Mouse (Mus musculus) embryonic facial prominence, embryonic 15.5 days (tissue): ENCODE results near the gene Chadl. TPM values are rescaled to one million over a fixed set of nuclear protein-coding genes. Genes with fewer than 3 reads are reported as not detected.

Source experiments
- ATAC-seq: fragments of 200-750 bp; cut with Nextera tagmentation; 2 replicates; pipeline ENCODE4 v1.8.0; 2017; ENCODE audit warnings: low read depth, moderate TSS enrichment; ENCODE audit not compliant: insufficient number of reproducible peaks, low FRiP score, low TSS enrichment
- H3K27ac ChIP-seq: fragments of 300-500 bp; sonication (generic); replicated peaks from 2 replicates; pipeline ENCODE4 v1.5.1; 2015; ENCODE audit warnings: mild to moderate bottlenecking, inconsistent platforms
- H3K27me3 ChIP-seq: fragments of 300-500 bp; sonication (generic); 2 replicates; pipeline ENCODE4 v1.6.1; 2015; ENCODE audit warnings: inconsistent platforms
- H3K36me3 ChIP-seq: fragments of 300-500 bp; sonication (generic); 2 replicates; pipeline ENCODE4 v1.6.1; 2015; ENCODE audit warnings: mild to moderate bottlenecking, inconsistent platforms
- H3K4me1 ChIP-seq: fragments of 300-500 bp; sonication (generic); 2 replicates; pipeline ENCODE4 v1.6.1; 2015; ENCODE audit warnings: inconsistent platforms
- H3K4me2 ChIP-seq: fragments of 300-500 bp; sonication (generic); replicated peaks from 2 replicates; pipeline ENCODE4 v1.6.1; 2015; ENCODE audit warnings: mild to moderate bottlenecking, inconsistent platforms
- H3K4me3 ChIP-seq: fragments of 300-500 bp; sonication (generic); replicated peaks from 2 replicates; pipeline ENCODE4 v1.5.1; 2015; ENCODE audit warnings: mild to moderate bottlenecking, inconsistent platforms
- H3K9ac ChIP-seq: fragments of 300-500 bp; sonication (generic); 2 replicates; pipeline ENCODE4 v1.6.1; 2015; ENCODE audit warnings: inconsistent platforms
- H3K9me3 ChIP-seq: fragments of 300-500 bp; sonication (generic); replicated peaks from 2 replicates; pipeline ENCODE4 v1.6.1; 2016; ENCODE audit warnings: inconsistent platforms
- WGBS: fragments of 180-500 bp; shearing (Covaris S2); methylation state at CpG from one replicate; pipeline ENCODE4 v1.1.7; 2015; 5-methylcytosine and 5-hydroxymethylcytosine counted together
- polyA plus RNA-seq: library from polyadenylated mRNA; unstranded; fragments of >200 nt; fragmentation: Nextera tagmentation; extraction: Ambion mirVana; gene quantifications from 2 replicates; pipeline ENCODE4 v1.2.1, GENCODE M21; 2015

Chadl gene
- polyA plus RNA-seq, 1 experiment from 2014 or later, result 12.4 TPM

DNA sequence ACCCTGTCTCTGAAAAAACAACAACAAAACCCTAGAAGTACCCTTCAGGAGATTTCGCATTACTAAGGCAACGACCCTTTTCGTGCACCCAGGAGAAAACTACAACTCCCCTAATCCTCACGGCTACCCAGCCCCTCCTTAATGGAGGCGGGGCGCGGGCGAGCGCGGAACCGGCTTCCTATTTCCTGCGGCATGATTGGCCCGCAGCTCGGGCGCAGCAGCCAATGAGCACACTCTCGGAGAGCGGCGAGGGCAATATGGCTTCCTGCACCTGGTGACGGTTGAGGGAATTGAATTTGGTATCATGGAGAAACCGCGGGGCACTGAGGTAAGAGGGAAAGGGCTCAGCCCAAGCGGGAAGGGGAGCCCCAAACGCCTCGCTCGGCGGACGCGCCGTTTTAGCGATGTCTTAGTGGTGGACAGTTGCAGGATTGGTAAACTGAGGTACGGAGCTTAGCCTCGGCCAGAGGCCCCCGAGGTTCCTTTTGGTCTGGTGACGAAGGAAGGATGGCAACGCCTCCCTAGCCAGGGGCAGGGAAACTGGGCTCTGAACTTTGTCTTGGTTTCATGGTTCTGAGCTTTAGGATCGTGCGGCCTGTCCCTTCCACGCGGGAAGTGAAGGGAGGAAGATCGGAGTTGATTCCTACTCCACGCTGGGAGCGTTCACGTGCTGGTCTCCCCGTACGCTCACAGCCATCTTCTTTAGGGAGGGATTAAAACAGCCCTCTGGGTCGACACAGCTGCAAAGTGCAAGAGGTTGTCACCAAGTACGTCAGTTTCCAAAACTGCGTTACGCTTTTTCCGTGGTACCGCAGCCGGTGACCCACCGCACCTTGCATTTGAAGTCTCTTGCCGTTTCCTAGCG lies 33.2 kb downstream of the Chadl start, which contains the start of gene L3mbtl2:
TSS of gene L3mbtl2 (plus strand) at position 193 of the 865 bp plus-strand sequence.
- H3K4me1 ChIP-seq, result peaks cover 10% of the 10 kb centered on the region
- H3K4me2 ChIP-seq, result peak within 1 kb of the TSS; percentile 85
- no peaks in the 10 kb centered on the region for H3K27me3 ChIP-seq
- H3K9me3 ChIP-seq, result no peaks in the 10 kb centered on the region
- H3K9ac ChIP-seq, result peak within 1 kb of the TSS; percentile 69
- peak within 1 kb of the TSS; percentile 86 for H3K4me3 ChIP-seq
- ATAC-seq, result peak; percentile 97
- peaks cover 18% of the 10 kb centered on the region for H3K36me3 ChIP-seq
- no peak within 1 kb of the TSS for H3K27ac ChIP-seq
- under 1% methylated on average over 55 of the region's 55 CpGs for WGBS

DNA sequence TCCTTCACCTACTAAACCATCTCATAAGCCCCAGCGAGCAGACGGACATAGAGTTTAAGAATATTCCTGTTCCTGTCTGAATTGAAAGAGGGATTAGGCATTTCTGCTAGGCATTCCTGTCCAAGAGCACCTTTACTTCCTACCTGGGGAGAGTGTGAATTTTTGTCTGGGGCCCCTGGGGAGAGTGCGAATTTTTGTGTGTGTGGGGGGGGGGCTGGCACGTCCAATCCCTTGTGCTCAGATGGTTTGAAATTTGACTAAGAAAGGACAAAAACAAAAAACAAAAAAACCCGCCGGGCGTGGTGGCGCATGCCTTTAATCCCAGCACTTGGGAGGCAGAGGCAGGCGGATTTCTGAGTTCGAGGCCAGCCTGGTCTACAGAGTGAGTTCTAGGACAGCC lies 33.8 kb downstream of the Chadl start:
- peaks cover 12% of the 10 kb centered on the region for H3K36me3 ChIP-seq
- H3K4me3 ChIP-seq, result peak overlapping the region; percentile 86
- peak overlapping the region; percentile 85 for H3K4me2 ChIP-seq
- no peak overlapping the region for H3K27ac ChIP-seq
- no peaks in the 10 kb centered on the region for H3K27me3 ChIP-seq
- H3K4me1 ChIP-seq, result peaks cover 10% of the 10 kb centered on the region
- no peak for ATAC-seq
- H3K9me3 ChIP-seq, result no peaks in the 10 kb centered on the region
- no peak overlapping the region for H3K9ac ChIP-seq
- 60% methylated on average over 10 of the region's 10 CpGs for WGBS

DNA sequence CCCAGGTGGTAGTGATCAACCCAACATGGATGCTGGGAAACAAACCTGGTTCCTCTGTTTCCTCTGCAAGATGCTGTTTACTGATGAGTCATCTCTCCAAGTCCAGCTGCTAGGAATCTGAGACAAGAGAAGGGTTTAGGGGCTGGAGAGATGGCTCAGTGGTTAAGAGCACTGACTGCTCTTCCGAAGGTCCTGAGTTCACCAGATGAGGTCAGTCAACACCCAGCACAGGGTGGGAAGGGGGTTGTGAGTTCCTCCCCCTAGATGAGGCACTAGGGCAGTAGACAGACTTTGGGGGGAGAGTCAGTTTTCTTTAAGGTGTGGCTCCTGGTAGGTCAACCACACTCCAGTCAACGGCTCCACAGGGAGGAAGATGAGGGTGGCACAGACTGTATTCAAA lies 35.4 kb downstream of the Chadl start:
- WGBS, result 87% methylated on average over 2 of the region's 2 CpGs
- ATAC-seq, result no peak
- Histone ChIP-seq H3K4me3 (no peak overlapping the region), H3K9me3 (no peaks in the 10 kb centered on the region), H3K4me1 (peaks cover 10% of the 10 kb centered on the region), H3K4me2 (no peak overlapping the region), H3K9ac (no peak overlapping the region), H3K27ac (no peak overlapping the region), H3K36me3 (no peaks in the 10 kb centered on the region), H3K27me3 (no peaks in the 10 kb centered on the region)

DNA sequence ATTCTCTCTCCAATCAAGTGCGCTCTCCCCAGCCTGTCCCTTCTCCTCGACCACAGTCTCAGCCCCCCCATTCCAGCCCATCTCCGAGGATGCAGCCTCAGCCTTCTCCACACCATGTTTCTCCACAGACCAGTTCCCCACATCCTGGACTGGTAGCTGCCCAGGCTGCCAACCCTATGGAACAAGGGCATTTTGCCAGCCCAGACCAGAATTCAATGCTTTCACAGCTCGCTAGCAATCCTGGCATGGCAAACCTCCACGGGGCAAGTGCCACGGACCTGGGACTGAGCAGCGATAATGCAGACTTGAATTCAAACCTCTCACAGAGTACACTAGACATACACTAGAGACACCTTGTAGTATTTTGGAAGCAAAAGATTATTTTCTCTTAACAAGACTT lies 46.5 kb downstream of the Chadl start:
- H3K4me2 ChIP-seq, result no peak overlapping the region
- H3K36me3 ChIP-seq, result peaks cover 60% of the 10 kb centered on the region
- no peaks in the 10 kb centered on the region for H3K9me3 ChIP-seq
- no peak overlapping the region for H3K27ac ChIP-seq
- no peaks in the 10 kb centered on the region for H3K27me3 ChIP-seq
- 87% methylated on average over 7 of the region's 7 CpGs for WGBS
- ATAC-seq, result no peak
- no peaks in the 10 kb centered on the region for H3K4me1 ChIP-seq
- no peak overlapping the region for H3K9ac ChIP-seq
- no peak overlapping the region for H3K4me3 ChIP-seq

DNA sequence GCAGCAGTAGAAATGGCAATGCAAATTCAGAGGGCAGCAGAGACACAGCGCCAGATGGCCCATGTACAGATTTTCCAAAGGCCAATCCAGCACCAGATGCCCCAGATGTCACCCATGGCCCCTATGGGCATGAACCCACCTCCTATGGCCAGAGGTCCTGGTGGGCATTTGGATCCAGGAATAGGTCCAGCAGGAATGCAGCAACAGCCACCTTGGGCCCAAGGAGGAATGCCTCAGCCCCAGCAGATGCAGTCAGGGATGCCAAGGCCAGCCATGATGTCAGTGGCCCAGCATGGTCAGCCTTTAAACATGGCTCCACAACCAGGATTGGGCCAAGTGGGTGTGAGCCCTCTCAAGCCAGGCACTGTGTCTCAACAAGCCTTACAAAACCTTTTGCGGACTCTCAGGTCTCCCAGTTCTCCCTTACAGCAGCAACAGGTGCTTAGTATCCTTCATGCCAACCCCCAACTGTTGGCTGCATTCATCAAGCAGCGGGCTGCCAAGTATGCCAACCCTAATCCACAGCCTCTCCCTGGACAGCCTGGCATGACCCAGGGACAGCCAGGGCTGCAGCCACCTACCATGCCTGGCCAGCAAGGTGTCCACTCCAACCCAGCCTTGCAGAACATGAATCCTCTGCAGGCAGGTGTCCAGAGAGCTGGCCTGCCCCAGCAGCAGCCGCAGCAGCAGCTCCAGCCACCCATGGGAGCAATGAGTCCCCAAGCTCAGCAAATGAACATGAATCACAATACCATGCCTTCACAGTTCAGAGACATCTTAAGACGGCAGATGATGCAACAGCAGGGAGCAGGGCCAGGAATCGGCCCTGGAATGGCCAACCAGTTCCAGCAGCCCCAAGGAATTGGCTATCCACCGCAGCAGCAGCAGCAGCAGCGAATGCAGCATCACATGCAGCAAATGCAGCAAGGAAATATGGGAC lies 47.3 kb downstream of the Chadl start:
- peaks cover 68% of the 10 kb centered on the region for H3K36me3 ChIP-seq
- no peak overlapping the region for H3K4me3 ChIP-seq
- H3K27ac ChIP-seq, result no peak overlapping the region
- 92% methylated on average over 8 of the region's 8 CpGs for WGBS
- no peak overlapping the region for H3K9ac ChIP-seq
- no peaks in the 10 kb centered on the region for H3K27me3 ChIP-seq
- ATAC-seq, result no peak
- H3K9me3 ChIP-seq, result no peaks in the 10 kb centered on the region
- no peak overlapping the region for H3K4me2 ChIP-seq
- H3K4me1 ChIP-seq, result no peaks in the 10 kb centered on the region

Other genes with a start within 250 kb of the Chadl start
- 418 and 468 TPM in 2 replicates for gene Rbx1, start 231.0 kb downstream of the Chadl start, polyA plus RNA-seq
- gene Ep300, start 111.9 kb downstream of the Chadl start, polyA plus RNA-seq, result 19.2 and 22.9 TPM in 2 replicates
- 18.0 and 20.0 TPM in 2 replicates for gene L3mbtl2, start 33.4 kb downstream of the Chadl start, polyA plus RNA-seq
- 29.5 and 31.2 TPM in 2 replicates for gene Zc3h7b, start 47.8 kb upstream of the Chadl start, polyA plus RNA-seq
- 98.3 and 102 TPM in 2 replicates for gene Rangap1, start 48.2 kb upstream of the Chadl start, polyA plus RNA-seq
- gene Tef, start 105.1 kb upstream of the Chadl start, polyA plus RNA-seq, result 31.1 and 32.3 TPM in 2 replicates
- gene Tob2, start 161.5 kb upstream of the Chadl start, polyA plus RNA-seq, result 31.4 and 33.8 TPM in 2 replicates
- 133 and 145 TPM in 2 replicates for gene Phf5a, start 174.6 kb upstream of the Chadl start, polyA plus RNA-seq
- 156 and 164 TPM in 2 replicates for gene Aco2, start 175.0 kb upstream of the Chadl start, polyA plus RNA-seq
- 64.2 and 65.3 TPM in 2 replicates for gene Polr3h, start 229.0 kb upstream of the Chadl start, polyA plus RNA-seq
- 17.5 and 19.3 TPM in 2 replicates for gene Csdc2, start 239.5 kb upstream of the Chadl start, polyA plus RNA-seq